Mouse (Mus musculus): Measurements from ENCODE around the gene Gm1043. TPM values are rescaled to one million over a fixed set of nuclear protein-coding genes. Genes with fewer than 3 reads are reported as not detected.

Gene Gm1043
- total RNA-seq, 1 experiment, result not detected

DNA sequence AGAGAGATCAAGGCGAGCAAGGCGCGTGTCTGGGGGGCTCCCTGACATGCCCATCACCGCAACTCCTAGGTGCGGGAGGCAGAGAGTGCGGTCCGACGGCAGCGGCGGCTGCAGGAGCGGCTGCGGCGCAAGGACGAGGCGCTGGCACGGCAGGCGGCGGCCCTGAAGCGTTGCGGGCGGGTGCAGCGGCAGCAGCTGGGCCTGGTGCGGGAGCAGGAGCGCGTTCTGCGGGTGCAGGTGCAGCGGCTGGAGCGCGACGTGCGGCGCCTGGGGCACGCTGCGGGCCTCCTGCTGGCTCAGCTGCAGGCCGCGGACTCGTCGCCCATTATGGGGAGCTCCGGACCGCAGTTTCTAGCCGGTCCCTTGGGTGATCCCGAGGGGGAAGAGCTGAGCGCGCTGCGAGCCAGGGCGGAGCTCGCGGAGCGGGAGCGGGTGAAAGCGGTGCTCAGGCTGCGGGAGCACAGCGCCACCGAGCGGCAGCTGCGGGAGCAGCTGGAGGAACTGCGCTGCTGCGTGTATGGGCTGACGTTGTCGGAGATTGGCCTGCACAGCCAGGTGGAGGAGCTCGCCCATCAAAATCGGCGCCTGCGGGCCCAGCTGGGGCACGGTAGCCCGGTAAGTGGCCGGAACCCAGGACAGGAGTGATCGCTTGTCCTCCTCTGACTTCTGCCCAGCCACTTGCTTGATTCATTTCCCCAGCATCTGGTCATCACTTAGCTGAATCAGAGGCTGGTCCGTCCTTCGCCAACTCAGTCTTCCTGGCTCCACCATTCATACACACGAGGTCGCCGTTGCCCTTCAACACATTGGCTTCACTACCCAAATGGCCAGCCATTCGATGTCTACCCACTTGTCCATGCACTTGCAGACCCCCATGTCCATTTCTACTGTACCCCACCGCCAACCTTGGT, 78.0 kb downstream of the Gm1043 start:
- TF ChIP-seq MAFK (IDR thresholded peaks at IDR 0.05; ENCODE audit: insufficient read depth, low read depth, low read length) (no peak), ZC3H11A (IDR thresholded peaks at IDR 0.05; ENCODE audit: borderline replicate concordance, low read depth, low read length) (peak; percentile 43; the same call in 1 of the 2 replicates), ZNF384 (IDR thresholded peaks at IDR 0.05; ENCODE audit: low read depth, low read length) (no peak), HCFC1 (IDR thresholded peaks at IDR 0.05; ENCODE audit: borderline replicate concordance, insufficient read depth, low read length) (no peak)
- Histone ChIP-seq H3K4me3 (ENCODE audit: insufficient read depth in 1 of 2, low read depth in 1 of 2, low read length in 2 of 2, poor library complexity in 1 of 2, severe bottlenecking in 1 of 2) (peak overlapping the region; percentile 53 to 62; a peak in 3 of 4 replicates), H3K27ac (ENCODE audit: insufficient read depth, low read depth, low read length, poor library complexity, severe bottlenecking) (no peak overlapping the region), H3K4me1 (ENCODE audit: control insufficient read depth in 2 of 2, insufficient read depth in 2 of 2, low read length in 2 of 2, poor library complexity in 1 of 2) (peaks cover 0 to 4% of the 10 kb centered on the region in 2 experiments; a peak in 1 of 4 replicates), H3K9ac (ENCODE audit: insufficient read depth, low read depth, low read length, poor library complexity, severe bottlenecking) (0 out of 2 replicates have a peak overlapping the region, but pooled peaks have one; percentile 5), H3K9me3 (ENCODE audit: control insufficient read depth, insufficient read depth, low read depth, low read length) (no peaks in the 10 kb centered on the region), H3K36me3 (ENCODE audit: control insufficient read depth, insufficient read depth, low read length, poor library complexity, severe bottlenecking) (no peaks in the 10 kb centered on the region)
- peak; percentile 54 for DNase-seq (ENCODE audit: low read depth, low spot score)
- in situ Hi-C loops (cut with MboI; ENCODE audit: low sequenced_read_pairs in 2 of 2, unreplicated experiment in 2 of 2), result no loop called here

GRCm38 (mm10) chr5:37176466-37176865, 91.3 kb downstream of the Gm1043 start:
- no peaks in the 10 kb centered on the region for H3K9me3 ChIP-seq (ENCODE audit: control insufficient read depth, insufficient read depth, low read depth, low read length)
- in situ Hi-C loops (cut with MboI; ENCODE audit: low sequenced_read_pairs in 2 of 2, unreplicated experiment in 2 of 2), result no loop called here
- no peaks in the 10 kb centered on the region for H3K36me3 ChIP-seq (ENCODE audit: control insufficient read depth, insufficient read depth, low read length, poor library complexity, severe bottlenecking)
- no peak overlapping the region for H3K27ac ChIP-seq (ENCODE audit: insufficient read depth, low read depth, low read length, poor library complexity, severe bottlenecking)
- no peak overlapping the region for H3K9ac ChIP-seq (ENCODE audit: insufficient read depth, low read depth, low read length, poor library complexity, severe bottlenecking)
- TF ChIP-seq MAFK (IDR thresholded peaks at IDR 0.05; ENCODE audit: insufficient read depth, low read depth, low read length) (no peak), CHD2 (IDR thresholded peaks at IDR 0.05; ENCODE audit: low read depth, low read length) (no peak), ZNF384 (IDR thresholded peaks at IDR 0.05; ENCODE audit: low read depth, low read length) (no peak)
- no peak for DNase-seq (ENCODE audit: low read depth, low spot score)
- H3K4me1 ChIP-seq (ENCODE audit: control insufficient read depth in 2 of 2, insufficient read depth in 2 of 2, low read length in 2 of 2, poor library complexity in 1 of 2), result no peaks in the 10 kb centered on the region
- no peak overlapping the region for H3K4me3 ChIP-seq (ENCODE audit: insufficient read depth in 1 of 2, low read depth in 1 of 2, low read length in 2 of 2, poor library complexity in 1 of 2, severe bottlenecking in 1 of 2)

DNA sequence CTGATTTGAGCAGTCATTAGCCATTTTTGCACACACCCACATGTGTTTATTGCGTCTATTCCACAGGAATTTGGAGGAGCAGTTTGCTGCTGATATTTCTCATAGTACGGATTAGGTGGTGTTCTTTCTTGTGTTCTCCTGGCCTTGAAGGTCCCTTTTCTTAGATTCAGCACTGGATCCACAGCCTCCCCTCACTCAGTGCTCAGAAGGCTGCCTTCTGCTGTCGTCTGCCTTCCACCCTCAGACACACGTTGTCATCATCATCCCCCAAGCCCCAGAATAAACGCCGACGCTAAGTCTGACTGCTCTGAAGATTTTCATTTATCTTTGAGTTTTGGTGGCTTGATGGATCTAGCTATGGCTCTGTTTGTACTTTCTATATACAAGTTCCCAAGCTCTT, 91.9 kb downstream of the Gm1043 start:
- no peak overlapping the region for H3K4me3 ChIP-seq (ENCODE audit: insufficient read depth in 1 of 2, low read depth in 1 of 2, low read length in 2 of 2, poor library complexity in 1 of 2, severe bottlenecking in 1 of 2)
- H3K9me3 ChIP-seq (ENCODE audit: control insufficient read depth, insufficient read depth, low read depth, low read length), result no peaks in the 10 kb centered on the region
- H3K4me1 ChIP-seq (ENCODE audit: control insufficient read depth in 2 of 2, insufficient read depth in 2 of 2, low read length in 2 of 2, poor library complexity in 1 of 2), result no peaks in the 10 kb centered on the region
- no peak overlapping the region for H3K27ac ChIP-seq (ENCODE audit: insufficient read depth, low read depth, low read length, poor library complexity, severe bottlenecking)
- in situ Hi-C loops (cut with MboI; ENCODE audit: low sequenced_read_pairs in 2 of 2, unreplicated experiment in 2 of 2), result no loop called here
- H3K9ac ChIP-seq (ENCODE audit: insufficient read depth, low read depth, low read length, poor library complexity, severe bottlenecking), result no peak overlapping the region
- H3K36me3 ChIP-seq (ENCODE audit: control insufficient read depth, insufficient read depth, low read length, poor library complexity, severe bottlenecking), result no peaks in the 10 kb centered on the region
- no peak for TF ChIP-seq HCFC1 (IDR thresholded peaks at IDR 0.05; ENCODE audit: borderline replicate concordance, insufficient read depth, low read length)
- TF ChIP-seq MAFK (IDR thresholded peaks at IDR 0.05; ENCODE audit: insufficient read depth, low read depth, low read length), result no peak
- TF ChIP-seq ZC3H11A (IDR thresholded peaks at IDR 0.05; ENCODE audit: borderline replicate concordance, low read depth, low read length), result no peak
- TF ChIP-seq CHD2 (IDR thresholded peaks at IDR 0.05; ENCODE audit: low read depth, low read length), result no peak
- no peak for TF ChIP-seq ZNF384 (IDR thresholded peaks at IDR 0.05; ENCODE audit: low read depth, low read length)
- DNase-seq (ENCODE audit: low read depth, low spot score), result no peak

- no peak for TF ChIP-seq ZNF384 (IDR thresholded peaks at IDR 0.05; ENCODE audit: low read depth, low read length)
- no peak for TF ChIP-seq HCFC1 (IDR thresholded peaks at IDR 0.05; ENCODE audit: borderline replicate concordance, insufficient read depth, low read length)
- TF ChIP-seq ZC3H11A (IDR thresholded peaks at IDR 0.05; ENCODE audit: borderline replicate concordance, low read depth, low read length), result no peak
- no peak for TF ChIP-seq MAFK (IDR thresholded peaks at IDR 0.05; ENCODE audit: insufficient read depth, low read depth, low read length)
- no peak for TF ChIP-seq CHD2 (IDR thresholded peaks at IDR 0.05; ENCODE audit: low read depth, low read length)
- no peak for DNase-seq (ENCODE audit: low read depth, low spot score)
- H3K27ac ChIP-seq (ENCODE audit: insufficient read depth, low read depth, low read length, poor library complexity, severe bottlenecking), result no peak overlapping the region
- in situ Hi-C loops (cut with MboI; ENCODE audit: low sequenced_read_pairs in 2 of 2, unreplicated experiment in 2 of 2), result no loop called here
- H3K4me3 ChIP-seq (ENCODE audit: insufficient read depth in 1 of 2, low read depth in 1 of 2, low read length in 2 of 2, poor library complexity in 1 of 2, severe bottlenecking in 1 of 2), result no peak overlapping the region
- H3K4me1 ChIP-seq (ENCODE audit: control insufficient read depth in 2 of 2, insufficient read depth in 2 of 2, low read length in 2 of 2, poor library complexity in 1 of 2), result no peaks in the 10 kb centered on the region
- no peak overlapping the region for H3K9ac ChIP-seq (ENCODE audit: insufficient read depth, low read depth, low read length, poor library complexity, severe bottlenecking)
- no peaks in the 10 kb centered on the region for H3K36me3 ChIP-seq (ENCODE audit: control insufficient read depth, insufficient read depth, low read length, poor library complexity, severe bottlenecking)
- no peaks in the 10 kb centered on the region for H3K9me3 ChIP-seq (ENCODE audit: control insufficient read depth, insufficient read depth, low read depth, low read length)
Measured at GRCm38 (mm10) chr5:37178811-37179210, 93.6 kb downstream of the Gm1043 start.
